Mouse (Mus musculus) cerebellum, adult 2 months (tissue): ENCODE data around the gene Abcc12.

Source experiments
- CTCF ChIP-seq: fragments of 200-500 bp; IDR thresholded peaks from 2 replicates; pipeline ENCODE4 v1.5.1; 2011; ENCODE audit warnings: low read depth, mild to moderate bottlenecking, control low read depth, low read length, moderate library complexity, borderline replicate concordance; ENCODE audit not compliant: insufficient read depth
- POLR2A ChIP-seq: fragments of 200-500 bp; IDR thresholded peaks from 2 replicates; pipeline ENCODE4 v1.6.1; 2011; ENCODE audit warnings: low read length, control low read depth, borderline replicate concordance; ENCODE audit not compliant: insufficient read depth

GRCm38 (mm10) chr8:86493841-86494240, 86.6 kb downstream of the Abcc12 start:
- TF ChIP-seq CTCF (no peak), POLR2A (no peak)
